Mouse (Mus musculus): Measurements from ENCODE around the gene Gm4981.

GRCm38 (mm10) chr10:58212230-58212629 lies 24.3 kb downstream of the Gm4981 start:
- TF ChIP-seq GATA1 (IDR thresholded peaks at IDR 0.05; ENCODE audit: borderline replicate concordance, low read length) (no peak), FLI1 (IDR thresholded peaks at IDR 0.05; ENCODE audit: low read length) (no peak)
